Mouse (Mus musculus): ENCODE measurements around the gene Tifa. TPM values are rescaled to one million over a fixed set of nuclear protein-coding genes. Genes with fewer than 3 reads are reported as not detected.

The Tifa gene
- polyA plus RNA-seq, 1 experiment from 2014 or later = 5.3 TPM

GRCm38 (mm10) chr3:127831079-127831478 lies 41.5 kb downstream of the Tifa start:
- no peak for DNase-seq (ENCODE audit: low spot score)
- ATAC-seq (ENCODE audit: low FRiP score) = no peak
- Histone ChIP-seq H3K4me1 (replicated peaks; ENCODE audit: control insufficient read depth, insufficient read depth, low read length) (peaks cover 21% of the 10 kb centered on the region), H3K36me3 (replicated peaks; ENCODE audit: control insufficient read depth, insufficient read depth) (peaks cover 21% of the 10 kb centered on the region; the same call in 1 of the 2 replicates), H3K4me2 (replicated peaks) (no peak overlapping the region), H3K27me3 (ENCODE audit: control insufficient read depth, insufficient read depth, low read length) (no peaks in the 10 kb centered on the region), H3K4me3 (replicated peaks; ENCODE audit: low read length) (no peak overlapping the region), H3K9me3 (ENCODE audit: control insufficient read depth, low read length) (no peaks in the 10 kb centered on the region), H3K9ac (no peak overlapping the region), H3K27ac (no peak overlapping the region)
- 72% methylated on average over 6 of the region's 6 CpGs for WGBS

GRCm38 (mm10) chr3:127834040-127834439 lies 44.4 kb downstream of the Tifa start:
- DNase-seq (ENCODE audit: low spot score) = no peak
- Histone ChIP-seq H3K4me3 (replicated peaks; ENCODE audit: low read length) (no peak overlapping the region), H3K9ac (no peak overlapping the region), H3K36me3 (replicated peaks; ENCODE audit: control insufficient read depth, insufficient read depth) (peaks cover 21% of the 10 kb centered on the region; the same call in 1 of the 2 replicates), H3K27me3 (ENCODE audit: control insufficient read depth, insufficient read depth, low read length) (0 out of 2 replicates have a peak, but pooled peaks cover 2% of the 10 kb centered on the region), H3K27ac (no peak overlapping the region), H3K4me2 (replicated peaks) (no peak overlapping the region), H3K9me3 (ENCODE audit: control insufficient read depth, low read length) (no peaks in the 10 kb centered on the region), H3K4me1 (replicated peaks; ENCODE audit: control insufficient read depth, insufficient read depth, low read length) (peaks cover 27% of the 10 kb centered on the region)
- WGBS = 81% methylated on average over 4 of the region's 4 CpGs
- no peak for ATAC-seq (ENCODE audit: low FRiP score)

GRCm38 (mm10) chr3:127835594-127835993 lies 46.0 kb downstream of the Tifa start:
- Histone ChIP-seq H3K9me3 (ENCODE audit: control insufficient read depth, low read length) (no peaks in the 10 kb centered on the region), H3K27ac (no peak overlapping the region), H3K4me3 (replicated peaks; ENCODE audit: low read length) (0 out of 2 replicates have a peak overlapping the region, but pooled peaks have one; percentile 95), H3K4me1 (replicated peaks; ENCODE audit: control insufficient read depth, insufficient read depth, low read length) (peaks cover 27% of the 10 kb centered on the region), H3K27me3 (ENCODE audit: control insufficient read depth, insufficient read depth, low read length) (0 out of 2 replicates have a peak, but pooled peaks cover 2% of the 10 kb centered on the region), H3K9ac (peak overlapping the region; percentile 9; the same call in 1 of the 2 replicates), H3K36me3 (replicated peaks; ENCODE audit: control insufficient read depth, insufficient read depth) (peaks cover 20% of the 10 kb centered on the region; the same call in 1 of the 2 replicates), H3K4me2 (replicated peaks) (peak overlapping the region; percentile 84)
- no peak for ATAC-seq (ENCODE audit: low FRiP score)
- DNase-seq (ENCODE audit: low spot score) = no peak
- 86% methylated on average over 6 of the region's 6 CpGs for WGBS

GRCm38 (mm10) chr3:127836798-127837153 lies 47.2 kb downstream of the Tifa start:
- Histone ChIP-seq H3K36me3 (replicated peaks; ENCODE audit: control insufficient read depth, insufficient read depth) (0 out of 2 replicates have a peak, but pooled peaks cover 13% of the 10 kb centered on the region), H3K9ac (peak overlapping the region; percentile 95), H3K4me1 (replicated peaks; ENCODE audit: control insufficient read depth, insufficient read depth, low read length) (peaks cover 27% of the 10 kb centered on the region), H3K27me3 (ENCODE audit: control insufficient read depth, insufficient read depth, low read length) (0 out of 2 replicates have a peak, but pooled peaks cover 2% of the 10 kb centered on the region), H3K4me2 (replicated peaks) (peak overlapping the region; percentile 84), H3K4me3 (replicated peaks; ENCODE audit: low read length) (peak overlapping the region; percentile 95), H3K27ac (peak overlapping the region; percentile 89), H3K9me3 (ENCODE audit: control insufficient read depth, low read length) (no peaks in the 10 kb centered on the region)
- under 1% methylated on average over 17 of the region's 17 CpGs for WGBS
- no peak; the same call in 1 of the 2 replicates for ATAC-seq (ENCODE audit: low FRiP score)
- no peak for DNase-seq (ENCODE audit: low spot score)

GRCm38 (mm10) chr3:127837154-127837865 lies 47.7 kb downstream of the Tifa start, which contains the start of gene Ap1ar:
Ap1ar (minus strand) TSS chr3:127837523.
- no peaks in the 10 kb centered on the region for H3K9me3 ChIP-seq (ENCODE audit: control insufficient read depth, low read length)
- peaks cover 27% of the 10 kb centered on the region for H3K4me1 ChIP-seq (replicated peaks; ENCODE audit: control insufficient read depth, insufficient read depth, low read length)
- under 1% methylated on average over 79 of the region's 89 CpGs for WGBS
- H3K27me3 ChIP-seq (ENCODE audit: control insufficient read depth, insufficient read depth, low read length) = 0 out of 2 replicates have a peak, but pooled peaks cover 2% of the 10 kb centered on the region
- H3K4me2 ChIP-seq (replicated peaks) = peak within 1 kb of the TSS; percentile 84
- ATAC-seq (ENCODE audit: low FRiP score) = peak; percentile 97
- H3K9ac ChIP-seq = peak within 1 kb of the TSS; percentile 95
- peak; percentile 97 for DNase-seq (ENCODE audit: low spot score)
- H3K4me3 ChIP-seq (replicated peaks; ENCODE audit: low read length) = peak within 1 kb of the TSS; percentile 95
- H3K36me3 ChIP-seq (replicated peaks; ENCODE audit: control insufficient read depth, insufficient read depth) = 0 out of 2 replicates have a peak, but pooled peaks cover 8% of the 10 kb centered on the region
- H3K27ac ChIP-seq = peak within 1 kb of the TSS; percentile 89

GRCm38 (mm10) chr3:127837972-127838644 lies 48.5 kb downstream of the Tifa start:
- 33% methylated on average over 8 of the region's 8 CpGs for WGBS
- H3K4me3 ChIP-seq (replicated peaks; ENCODE audit: low read length) = peak overlapping the region; percentile 95
- ATAC-seq (ENCODE audit: low FRiP score) = no peak

GRCm38 (mm10) chr3:127841926-127842325 lies 52.3 kb downstream of the Tifa start:
- peaks cover 7% of the 10 kb centered on the region for H3K4me1 ChIP-seq (replicated peaks; ENCODE audit: control insufficient read depth, insufficient read depth, low read length)
- H3K4me3 ChIP-seq (replicated peaks; ENCODE audit: low read length) = no peak overlapping the region
- no peak for ATAC-seq (ENCODE audit: low FRiP score)
- no peak overlapping the region for H3K4me2 ChIP-seq (replicated peaks)
- 0 out of 2 replicates have a peak, but pooled peaks cover 4% of the 10 kb centered on the region for H3K9me3 ChIP-seq (ENCODE audit: control insufficient read depth, low read length)
- H3K27ac ChIP-seq = no peak overlapping the region
- H3K9ac ChIP-seq = no peak overlapping the region
- 82% methylated on average over 8 of the region's 8 CpGs for WGBS
- no peak for DNase-seq (ENCODE audit: low spot score)
- 0 out of 2 replicates have a peak, but pooled peaks cover 1% of the 10 kb centered on the region for H3K27me3 ChIP-seq (ENCODE audit: control insufficient read depth, insufficient read depth, low read length)
- H3K36me3 ChIP-seq (replicated peaks; ENCODE audit: control insufficient read depth, insufficient read depth) = no peaks in the 10 kb centered on the region

More at GRCm38 (mm10) chr3:127837972-127838644, 48.5 kb downstream of the Tifa start:
- H3K4me2 ChIP-seq (replicated peaks) = peak overlapping the region; percentile 84
- H3K36me3 ChIP-seq (replicated peaks; ENCODE audit: control insufficient read depth, insufficient read depth) = 0 out of 2 replicates have a peak, but pooled peaks cover under 1% of the 10 kb centered on the region
- H3K27me3 ChIP-seq (ENCODE audit: control insufficient read depth, insufficient read depth, low read length) = 0 out of 2 replicates have a peak, but pooled peaks cover 2% of the 10 kb centered on the region
- H3K9ac ChIP-seq = peak overlapping the region; percentile 95
- H3K4me1 ChIP-seq (replicated peaks; ENCODE audit: control insufficient read depth, insufficient read depth, low read length) = peaks cover 27% of the 10 kb centered on the region
- no peaks in the 10 kb centered on the region for H3K9me3 ChIP-seq (ENCODE audit: control insufficient read depth, low read length)
- H3K27ac ChIP-seq = peak overlapping the region; percentile 89
- DNase-seq (ENCODE audit: low spot score) = peak; percentile 35

- no peak overlapping the region for H3K4me2 ChIP-seq (replicated peaks)
- no peak overlapping the region for H3K9ac ChIP-seq
- ATAC-seq (ENCODE audit: low FRiP score) (no peak), DNase-seq (ENCODE audit: low spot score) (no peak)
- H3K27ac ChIP-seq = no peak overlapping the region
- 0 out of 2 replicates have a peak, but pooled peaks cover 4% of the 10 kb centered on the region for H3K9me3 ChIP-seq (ENCODE audit: control insufficient read depth, low read length)
- WGBS = 88% methylated on average over 2 of the region's 2 CpGs
- no peaks in the 10 kb centered on the region for H3K36me3 ChIP-seq (replicated peaks; ENCODE audit: control insufficient read depth, insufficient read depth)
- H3K4me3 ChIP-seq (replicated peaks; ENCODE audit: low read length) = no peak overlapping the region
- H3K27me3 ChIP-seq (ENCODE audit: control insufficient read depth, insufficient read depth, low read length) = no peaks in the 10 kb centered on the region
- 0 out of 2 replicates have a peak, but pooled peaks cover 1% of the 10 kb centered on the region for H3K4me1 ChIP-seq (replicated peaks; ENCODE audit: control insufficient read depth, insufficient read depth, low read length)
Measured at GRCm38 (mm10) chr3:127843324-127843940, 53.8 kb downstream of the Tifa start.

Measured in hindbrain, embryonic 14.5 days (tissue).